Mouse (Mus musculus) hematopoietic stem cell, adult 5-6 weeks (primary cell): ENCODE results near the gene Zfp873. TPM values are rescaled to one million over a fixed set of nuclear protein-coding genes. Genes with fewer than 3 reads are reported as not detected.
"Not testable (repeated sequence)": the region's sequence is repeated elsewhere in the genome, so short reads cannot be mapped to it uniquely, and the experiment has no call there.

Experiments
- ATAC-seq, 2 experiments: fragments of 125-278 bp in 1 of 2; replicated peaks in 1 of 2; 2 replicates each; pipeline ENCODE4 v1.8.0; 2016 to 2017; ENCODE audit warnings: inconsistent platforms in 2 of 2, mild to moderate bottlenecking in 2 of 2, moderate number of reproducible peaks in 2 of 2, low read depth in 1 of 2, moderate TSS enrichment in 1 of 2; ENCODE audit not compliant: low FRiP score in 2 of 2, poor library complexity in 2 of 2, severe bottlenecking in 2 of 2, insufficient read depth in 1 of 2, low TSS enrichment in 1 of 2
- total RNA-seq: library from RNA; stranded (forward); fragments of 172-1452, 232-1000 nt; gene quantifications from 2 replicates; pipeline ENCODE4 v1.2.3, GENCODE M21; 2017

Zfp873 gene
- total RNA-seq: 13.7 and 14.7 TPM in 2 replicates

- peak; percentile 99 to 100 for ATAC-seq
These were observed at the start of gene Zfp873 for GRCm38 (mm10) chr10:82047597-82048459. TSS of gene Zfp873 (plus strand) at chr10:82048123.

GRCm38 (mm10) chr10:82003209-82003608 lies 44.7 kb upstream of the Zfp873 start:
- not testable (repeated sequence) for ATAC-seq

GRCm38 (mm10) chr10:82004822-82005221 lies 43.1 kb upstream of the Zfp873 start:
- ATAC-seq: not testable (repeated sequence)

DNA sequence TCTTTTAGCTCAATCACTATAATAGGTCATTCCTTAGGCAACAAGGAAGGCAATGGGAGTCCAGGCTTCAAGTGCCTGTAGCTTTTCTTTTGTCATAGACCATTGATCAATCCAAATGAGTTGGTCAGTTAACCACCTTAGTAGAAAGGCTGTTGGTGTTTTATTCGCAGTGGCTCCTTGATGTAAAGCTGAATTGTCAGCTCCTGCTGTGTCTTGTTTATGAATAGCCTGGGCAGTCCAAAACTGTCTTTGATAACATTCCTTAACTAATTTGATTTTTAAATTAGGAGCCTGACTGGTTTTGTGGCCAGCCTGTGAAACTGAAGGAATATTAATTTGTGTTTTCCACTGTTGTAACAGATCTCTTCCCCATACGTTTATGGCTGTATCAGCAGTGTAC lies 5.7 kb upstream of the Zfp873 start:
- no peak for ATAC-seq

DNA sequence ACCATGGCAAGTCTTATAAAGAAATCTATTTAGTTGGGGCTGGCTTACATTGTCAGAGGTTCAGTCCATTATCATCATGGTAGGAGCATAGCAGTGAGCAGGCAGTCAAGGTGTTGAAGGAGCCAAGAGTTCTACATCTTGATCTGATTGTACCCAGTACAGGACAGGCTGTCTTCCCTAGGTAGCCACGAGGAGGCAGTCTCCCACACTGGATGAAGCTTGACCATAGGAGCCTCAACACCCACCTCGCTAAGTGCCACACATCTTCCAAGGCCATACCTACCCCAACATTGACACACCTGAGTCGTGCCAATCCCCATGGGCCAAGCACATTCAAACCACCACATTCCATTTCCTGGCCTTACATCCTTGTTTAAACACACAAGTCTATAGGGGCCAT lies 1.3 kb upstream of the Zfp873 start:
- ATAC-seq: no peak

- ATAC-seq: 0 out of 4 replicates have a peak, but pooled peaks have one; percentile 1 to 9
These were observed 509 bp downstream of the Zfp873 start for GRCm38 (mm10) chr10:82048460-82048804.

GRCm38 (mm10) chr10:82082728-82083621 lies 35.1 kb downstream of the Zfp873 start, which contains the start of gene BC024063:
TSS of gene BC024063 (plus strand) at chr10:82083353.
- peak; percentile 74 to 75; a peak in 3 of 4 replicates for ATAC-seq

- not testable (repeated sequence) for ATAC-seq
These were observed 35.7 kb downstream of the Zfp873 start for GRCm38 (mm10) chr10:82083622-82083971.

Other genes starting within 250 kb of the Zfp873 start
- 2.4 TPM in 1 of 2 replicates, not detected in the other for gene Gm4767, start 235.9 kb upstream of the Zfp873 start, total RNA-seq
- gene Gm32687, start 184.2 kb upstream of the Zfp873 start, total RNA-seq: 3.4 and 12.8 TPM in 2 replicates
- gene Zfp781, start 117.6 kb upstream of the Zfp873 start, total RNA-seq: 0.94 and 1.7 TPM in 2 replicates
- 1.0 TPM in 2 replicates for gene BC024063, start 35.2 kb downstream of the Zfp873 start, total RNA-seq
- 5.7 and 12.8 TPM in 2 replicates for gene AU041133, start 79.9 kb downstream of the Zfp873 start, total RNA-seq
- gene Zfp938, start 193.2 kb downstream of the Zfp873 start, total RNA-seq: 5.7 and 8.6 TPM in 2 replicates